Mouse (Mus musculus) limb, embryonic 15.5 days (tissue): Measurements from ENCODE around the gene Rab24. TPM values are rescaled to one million over a fixed set of nuclear protein-coding genes. Genes with fewer than 3 reads are reported as not detected.

Experiments used
- ATAC-seq: fragments of 200-750 bp; cut with Nextera tagmentation; 2 replicates; pipeline ENCODE4 v1.8.0; 2017; ENCODE audit warnings: low read depth, moderate TSS enrichment; ENCODE audit not compliant: insufficient number of reproducible peaks, low FRiP score, low TSS enrichment
- H3K27ac ChIP-seq: fragments of 300-500 bp; sonication (generic); 2 replicates; pipeline ENCODE4 v1.5.1; 2015; ENCODE audit warnings: moderate library complexity, mild to moderate bottlenecking, inconsistent platforms
- H3K27me3 ChIP-seq: fragments of 300-500 bp; sonication (generic); 2 replicates; pipeline ENCODE4 v1.6.1; 2015; ENCODE audit warnings: inconsistent platforms
- H3K36me3 ChIP-seq: fragments of 300-500 bp; sonication (generic); 2 replicates; pipeline ENCODE4 v1.6.1; 2015; ENCODE audit warnings: inconsistent platforms
- H3K4me1 ChIP-seq: fragments of 300-500 bp; sonication (generic); 2 replicates; pipeline ENCODE4 v1.6.1; 2015; ENCODE audit warnings: inconsistent platforms
- H3K4me2 ChIP-seq: fragments of 300-500 bp; sonication (generic); 2 replicates; pipeline ENCODE4 v1.6.1; 2015; ENCODE audit warnings: mild to moderate bottlenecking, inconsistent platforms
- H3K4me3 ChIP-seq: fragments of 300-500 bp; sonication (generic); 2 replicates; pipeline ENCODE4 v1.5.1; 2015; ENCODE audit warnings: mild to moderate bottlenecking, inconsistent platforms
- H3K9ac ChIP-seq: fragments of 300-500 bp; sonication (generic); 2 replicates; pipeline ENCODE4 v1.6.1; 2015; ENCODE audit warnings: inconsistent platforms
- H3K9me3 ChIP-seq: fragments of 300-500 bp; sonication (generic); 2 replicates; pipeline ENCODE4 v1.6.1; 2016; ENCODE audit warnings: inconsistent platforms
- WGBS: fragments of 180-500 bp; shearing (Covaris S2); methylation state at CpG from one replicate; pipeline ENCODE4 v1.1.7; 2015; 5-methylcytosine and 5-hydroxymethylcytosine counted together
- polyA plus RNA-seq: library from polyadenylated mRNA; unstranded; fragments of >200 nt; fragmentation: Nextera tagmentation; extraction: Ambion mirVana; gene quantifications from 2 replicates; pipeline ENCODE4 v1.2.1, GENCODE M21; 2015

Gene Rab24
- polyA plus RNA-seq, 1 experiment from 2014 or later, result 119 TPM

DNA sequence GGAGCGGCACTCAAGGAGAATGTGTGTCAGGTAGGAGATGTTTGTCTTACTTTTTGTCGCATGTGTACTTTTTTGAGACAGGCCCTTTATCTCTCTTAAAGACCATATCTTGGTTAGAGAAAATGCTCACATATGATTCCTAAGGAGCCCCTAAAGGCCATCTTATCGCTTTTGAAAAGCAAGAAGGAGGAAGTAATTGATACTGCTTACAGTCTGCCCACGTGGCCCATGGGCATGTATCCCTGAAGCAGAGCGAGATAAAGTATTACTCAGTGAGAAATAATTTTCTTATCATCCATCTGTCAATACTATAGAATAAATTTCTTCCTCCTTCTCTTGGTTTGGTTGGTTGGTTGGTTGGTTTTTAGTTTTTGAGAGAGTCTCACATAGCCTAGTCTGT is 44.1 kb downstream of the Rab24 start:
- no peaks in the 10 kb centered on the region for H3K9me3 ChIP-seq
- WGBS, result 91% methylated on average over 5 of the region's 5 CpGs
- no peak overlapping the region for H3K9ac ChIP-seq
- H3K36me3 ChIP-seq, result peaks cover 51% of the 10 kb centered on the region
- H3K4me1 ChIP-seq, result no peaks in the 10 kb centered on the region
- no peak for ATAC-seq
- no peak overlapping the region for H3K27ac ChIP-seq
- H3K4me3 ChIP-seq, result no peak overlapping the region
- no peak overlapping the region for H3K4me2 ChIP-seq
- no peaks in the 10 kb centered on the region for H3K27me3 ChIP-seq

DNA sequence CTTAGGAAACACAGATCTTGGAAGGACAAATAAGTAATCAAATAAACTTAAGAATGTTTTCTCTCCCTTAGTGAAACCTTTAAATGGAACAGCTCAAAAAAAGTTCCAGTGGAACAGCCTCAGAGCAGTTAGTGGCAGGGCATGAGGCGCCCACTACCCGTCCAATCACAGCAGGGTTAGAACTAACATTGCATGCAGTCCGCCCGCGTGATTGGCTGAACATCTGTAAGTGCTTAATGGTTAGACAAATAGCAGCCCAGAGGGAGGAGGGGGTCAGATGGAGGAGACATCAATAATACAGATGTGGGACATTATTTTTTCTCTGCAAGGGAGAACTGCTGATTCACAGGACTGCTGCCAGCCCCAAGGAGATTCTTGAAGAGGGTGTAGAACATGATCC is 44.5 kb downstream of the Rab24 start:
- H3K27ac ChIP-seq, result no peak overlapping the region
- H3K36me3 ChIP-seq, result peaks cover 49% of the 10 kb centered on the region
- H3K4me1 ChIP-seq, result no peaks in the 10 kb centered on the region
- H3K9me3 ChIP-seq, result no peaks in the 10 kb centered on the region
- WGBS, result 80% methylated on average over 5 of the region's 5 CpGs
- no peak overlapping the region for H3K9ac ChIP-seq
- no peaks in the 10 kb centered on the region for H3K27me3 ChIP-seq
- ATAC-seq, result no peak
- no peak overlapping the region for H3K4me2 ChIP-seq
- no peak overlapping the region for H3K4me3 ChIP-seq

Other genes starting within 250 kb of the Rab24 start
- 24.5 and 25.3 TPM in 2 replicates for gene Uimc1, start 221.6 kb downstream of the Rab24 start, polyA plus RNA-seq
- gene Zfp346, start 216.6 kb downstream of the Rab24 start, polyA plus RNA-seq, result 22.2 and 26.0 TPM in 2 replicates
- gene Gm17617, start 188.4 kb downstream of the Rab24 start, polyA plus RNA-seq, result not detected in 2 replicates
- gene Fgfr4, start 169.3 kb downstream of the Rab24 start, polyA plus RNA-seq, result 8.2 and 14.2 TPM in 2 replicates
- 52.4 and 55.8 TPM in 2 replicates for gene Nsd1, start 112.2 kb downstream of the Rab24 start, polyA plus RNA-seq
- gene Prelid1, start 1.4 kb downstream of the Rab24 start, polyA plus RNA-seq, result 427 and 446 TPM in 2 replicates
- 43.8 and 46.2 TPM in 2 replicates for gene Mxd3, start 7.9 kb upstream of the Rab24 start, polyA plus RNA-seq
- 104 and 109 TPM in 2 replicates for gene Lman2, start 40.8 kb upstream of the Rab24 start, polyA plus RNA-seq
- 1.4 and 2.4 TPM in 2 replicates for gene Rgs14, start 47.8 kb upstream of the Rab24 start, polyA plus RNA-seq
- gene Slc34a1, start 76.2 kb upstream of the Rab24 start, polyA plus RNA-seq, result 0.20 TPM in 1 of 2 replicates, not detected in the other
- gene Pfn3, start 93.3 kb upstream of the Rab24 start, polyA plus RNA-seq, result not detected in 2 replicates
- 0.17 TPM in 1 of 2 replicates, not detected in the other for gene F12, start 104.8 kb upstream of the Rab24 start, polyA plus RNA-seq
- 34.3 and 39.0 TPM in 2 replicates for gene Grk6, start 123.1 kb upstream of the Rab24 start, polyA plus RNA-seq
- 0.38 and 1.2 TPM in 2 replicates for gene Prr7, start 142.3 kb upstream of the Rab24 start, polyA plus RNA-seq
- gene Dbn1, start 166.2 kb upstream of the Rab24 start, polyA plus RNA-seq, result 162 and 172 TPM in 2 replicates
- gene Pdlim7, start 191.7 kb upstream of the Rab24 start, polyA plus RNA-seq, result 147 and 213 TPM in 2 replicates
- gene Dok3, start 207.3 kb upstream of the Rab24 start, polyA plus RNA-seq, result 4.7 and 5.7 TPM in 2 replicates
- 56.1 and 56.7 TPM in 2 replicates for gene Ddx41, start 214.7 kb upstream of the Rab24 start, polyA plus RNA-seq
- gene Fam193b, start 249.2 kb upstream of the Rab24 start, polyA plus RNA-seq, result 34.8 and 35.4 TPM in 2 replicates